Mouse (Mus musculus) T-helper 1 cell (primary cell): ENCODE measurements around the gene Dnmt1.

Experiments
- in situ Hi-C: fragments of 300-600 bp; cut with MboI, MseI; formaldehyde crosslinking; loops from one replicate; pipeline ENCODE4 v1.15.1; 2025; ENCODE audit warnings: high pct_unique_total_duplicates

Gene Dnmt1

DNA sequence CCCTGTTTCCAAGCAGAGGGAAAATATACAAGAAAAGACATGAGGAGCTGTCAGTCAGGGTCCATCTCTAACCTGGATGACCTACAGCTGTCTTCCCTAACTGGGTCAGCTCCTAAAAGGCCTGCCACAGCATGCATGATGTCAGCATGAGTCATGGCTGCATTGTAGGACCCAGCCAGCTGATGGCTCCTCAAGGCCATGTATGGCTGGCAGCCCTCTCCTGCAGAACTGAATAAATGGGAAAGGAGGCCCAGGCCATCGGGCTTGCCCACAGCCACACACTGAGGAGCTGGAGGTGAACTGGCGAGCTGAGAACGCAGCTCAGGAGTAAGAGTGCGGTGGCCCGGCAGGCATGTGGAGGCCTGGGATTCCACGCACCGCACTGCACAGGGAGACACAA, 16.3 kb downstream of the Dnmt1 start:
- in situ Hi-C loops, result no loop called here

DNA sequence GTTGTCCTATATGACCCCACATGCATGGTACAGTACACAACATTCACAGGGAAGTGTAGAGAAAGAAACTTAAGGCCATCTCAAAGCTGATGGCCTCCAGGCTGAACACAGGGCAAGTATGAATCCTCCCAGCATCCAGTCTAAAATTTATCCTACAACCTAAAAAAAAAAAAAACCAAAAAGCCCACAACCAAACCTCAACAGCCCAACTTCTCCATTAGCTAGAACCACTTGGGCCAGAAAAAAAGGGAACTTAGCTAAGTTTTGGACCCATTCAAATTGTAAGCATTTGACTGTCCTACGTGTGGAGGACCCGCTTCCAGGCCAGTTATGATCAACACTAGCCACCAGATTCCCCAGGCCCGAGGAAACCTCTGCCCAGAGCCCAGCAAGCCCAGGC, 36.4 kb downstream of the Dnmt1 start:
- in situ Hi-C loops, result loop anchor here (10.0 to 25.0 kb wide), 2 partner anchors 812 to 1414 kb away; no protein-coding TSS in a partner anchor

DNA sequence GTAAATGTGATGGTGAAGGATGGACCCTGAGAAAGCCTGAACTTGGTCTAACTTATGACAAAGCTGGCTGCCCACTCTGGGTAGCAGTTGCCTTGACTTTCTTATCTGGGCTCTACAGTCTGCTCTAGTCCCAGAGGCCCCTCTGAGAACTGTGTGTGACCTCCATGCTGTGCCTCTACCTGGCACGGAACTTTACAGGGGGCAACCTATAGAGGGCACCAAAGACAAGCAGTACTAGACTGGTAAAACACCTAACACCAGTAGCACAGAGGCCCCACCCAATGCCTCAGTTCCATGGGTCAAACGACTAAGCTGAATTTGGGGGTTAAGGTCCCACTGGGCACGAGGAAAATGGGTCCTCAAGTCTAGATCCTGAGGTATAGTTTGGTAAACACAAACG, 43.5 kb downstream of the Dnmt1 start:
- in situ Hi-C loops, result loop anchor here (25.0 kb wide), 1 partner anchor 1421 kb away; no protein-coding TSS in a partner anchor

DNA sequence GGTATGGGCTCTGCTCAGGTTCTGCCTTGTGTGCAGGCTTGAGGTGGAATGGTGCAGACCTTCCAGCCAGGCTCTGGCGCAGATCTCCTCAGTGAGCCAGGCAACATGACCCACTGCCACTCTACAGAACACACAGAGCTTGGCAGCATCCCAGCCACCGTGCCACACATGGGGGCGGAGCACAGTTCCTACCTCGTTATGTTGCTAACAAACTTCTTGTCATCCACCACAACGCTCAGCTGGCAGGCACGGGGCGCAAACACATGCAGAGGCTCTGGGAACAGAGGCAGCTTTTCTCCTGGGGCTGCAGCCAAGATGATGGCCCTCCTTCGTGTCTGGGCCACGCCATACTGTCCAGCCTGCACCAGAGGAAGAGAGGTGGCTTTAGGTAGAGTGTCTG, 49.7 kb downstream of the Dnmt1 start:
- in situ Hi-C loops, result loop anchor here (5.0 to 25.0 kb wide), 2 partner anchors 82 to 1427 kb away; no protein-coding TSS in a partner anchor

DNA sequence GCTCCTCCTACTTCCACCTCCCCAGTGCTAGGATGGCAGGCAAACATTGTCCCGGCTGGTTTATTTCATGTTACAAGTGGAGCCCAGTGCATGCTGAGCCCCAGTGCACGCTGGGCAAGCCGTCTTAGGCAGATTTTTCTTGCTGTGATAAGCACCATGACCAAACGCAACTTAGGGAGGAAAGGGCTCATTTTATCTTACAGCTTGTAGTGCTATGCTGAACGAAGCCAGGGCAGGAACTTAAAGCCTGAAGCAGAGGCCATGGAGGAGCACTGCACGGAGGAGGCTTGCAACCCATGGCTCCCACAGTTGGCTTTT, 57.6 kb downstream of the Dnmt1 start:
- in situ Hi-C loops, result loop anchor here (25.0 kb wide), 1 partner anchor 1435 kb away; no protein-coding TSS in a partner anchor

DNA sequence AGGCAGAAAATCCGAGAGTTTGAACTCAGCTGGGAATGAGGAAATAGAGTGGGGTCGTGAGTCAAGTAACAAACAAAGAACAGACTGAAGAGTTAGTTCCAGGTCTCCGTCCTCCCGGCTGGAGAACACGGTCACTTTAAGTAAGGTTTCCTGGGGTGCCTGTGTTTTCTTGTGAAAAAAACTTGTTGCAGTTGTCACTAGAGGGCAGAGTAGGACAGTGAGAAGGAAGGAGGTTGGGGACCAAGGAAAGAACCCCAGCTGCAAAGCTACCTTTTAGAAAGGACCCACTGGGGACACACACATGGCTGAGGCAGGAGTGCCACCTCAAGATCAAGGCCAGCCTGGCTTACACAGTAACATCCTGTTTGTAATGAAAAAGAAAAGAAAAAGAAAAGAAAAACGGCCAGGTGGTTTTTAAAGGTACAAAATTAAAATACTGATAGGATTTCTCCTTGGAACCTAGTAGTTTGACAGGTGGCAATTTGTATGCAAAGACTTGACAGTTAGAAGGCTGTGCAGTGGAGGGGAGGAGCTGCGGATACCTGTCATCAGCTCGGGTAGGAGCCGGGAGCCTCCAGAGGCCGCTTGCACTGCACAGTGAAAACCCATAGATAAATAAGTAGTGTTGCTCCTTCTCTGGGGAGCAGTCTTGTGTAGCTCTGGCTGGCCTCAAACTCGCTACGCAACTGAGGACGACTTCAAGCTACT, 58.1 kb downstream of the Dnmt1 start:
- in situ Hi-C loops, result loop anchor here (25.0 kb wide), 1 partner anchor 1436 kb away; no protein-coding TSS in a partner anchor

DNA sequence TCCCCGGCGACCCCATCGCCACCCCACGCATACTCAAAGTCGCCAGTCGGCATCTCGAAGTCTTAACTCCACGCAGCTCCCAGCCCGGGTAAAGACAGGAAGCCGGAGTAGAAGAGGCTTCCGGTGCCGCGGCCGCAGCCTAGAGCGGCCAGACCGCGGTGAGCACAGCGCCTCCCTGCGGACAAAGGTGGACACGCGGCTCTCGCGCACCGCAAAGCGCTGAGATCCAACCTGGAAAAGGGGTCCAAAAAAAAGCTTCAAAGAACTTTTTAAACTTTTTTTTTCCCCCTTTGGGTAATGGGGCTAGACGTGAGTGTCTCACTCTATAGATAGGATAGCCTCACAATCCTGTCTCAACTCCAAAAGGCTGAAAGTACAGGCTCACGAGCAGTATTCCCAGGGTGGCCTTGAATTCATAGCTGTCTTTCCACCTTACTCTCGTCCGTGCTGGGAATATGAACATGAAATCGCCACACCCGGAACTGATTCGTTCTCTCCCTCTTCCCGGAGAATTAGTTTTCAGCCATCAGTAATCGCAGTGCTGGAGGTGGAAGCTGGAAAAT, 61.1 kb downstream of the Dnmt1 start, which contains the start of gene Eif3g:
Gene Eif3g (minus strand): TSS at position 113 of the 563 bp plus-strand sequence.
- in situ Hi-C loops, result no loop called here

DNA sequence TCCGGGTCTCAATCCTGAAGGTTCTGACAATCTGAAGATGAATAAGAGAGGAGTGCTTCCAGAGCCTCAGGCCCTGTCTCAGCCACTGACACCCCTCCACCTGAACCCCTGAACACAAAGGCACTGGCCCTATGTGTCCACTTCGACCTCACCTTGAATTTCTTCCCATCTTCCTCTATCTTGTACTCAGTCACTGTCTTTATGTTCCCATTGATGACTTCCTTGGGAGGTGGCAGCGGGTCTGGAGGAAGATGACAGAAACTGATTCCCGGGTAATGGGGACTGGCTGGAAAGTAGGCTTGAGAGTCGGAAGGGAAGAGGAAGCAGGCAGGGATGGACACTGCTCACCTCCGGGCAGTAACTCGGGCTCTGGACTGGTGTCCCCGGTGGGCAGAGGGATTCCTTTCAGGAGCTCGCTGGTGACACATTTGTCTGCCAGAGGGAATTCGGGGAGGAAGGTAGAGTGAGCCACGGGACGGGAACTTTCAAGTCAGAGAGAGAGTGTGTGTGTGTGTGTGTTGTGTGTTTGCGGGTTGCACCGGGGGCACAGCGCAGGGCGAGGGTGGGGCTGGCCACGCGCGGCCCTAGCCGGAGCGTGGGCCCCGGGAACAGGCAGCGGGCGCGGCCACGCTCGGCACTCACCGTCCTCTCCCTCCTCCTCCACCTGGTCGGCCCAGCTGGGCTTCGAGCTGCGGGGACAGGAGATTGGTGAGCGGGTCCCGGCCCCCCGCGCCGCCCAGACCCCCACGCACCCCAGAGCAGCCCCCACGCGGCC, 61.8 kb downstream of the Dnmt1 start:
- in situ Hi-C loops, result no loop called here

DNA sequence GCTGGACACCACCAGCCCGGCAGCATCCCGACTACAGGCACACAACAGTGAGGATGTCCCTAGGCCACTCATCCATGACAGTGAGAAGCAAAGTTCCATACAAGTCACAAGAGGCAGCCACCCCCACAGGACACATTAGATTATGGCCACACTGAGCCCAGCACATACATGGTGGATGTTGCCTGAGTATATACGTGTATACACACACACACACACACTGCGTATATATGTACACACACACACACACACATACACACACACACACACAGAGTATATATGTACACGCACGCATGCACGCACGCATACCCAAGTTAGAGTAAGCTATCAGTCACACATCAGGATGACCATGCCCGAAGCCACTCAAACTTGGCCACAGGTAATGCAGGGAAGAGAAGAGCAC, 64.3 kb downstream of the Dnmt1 start:
- in situ Hi-C loops, result no loop called here

DNA sequence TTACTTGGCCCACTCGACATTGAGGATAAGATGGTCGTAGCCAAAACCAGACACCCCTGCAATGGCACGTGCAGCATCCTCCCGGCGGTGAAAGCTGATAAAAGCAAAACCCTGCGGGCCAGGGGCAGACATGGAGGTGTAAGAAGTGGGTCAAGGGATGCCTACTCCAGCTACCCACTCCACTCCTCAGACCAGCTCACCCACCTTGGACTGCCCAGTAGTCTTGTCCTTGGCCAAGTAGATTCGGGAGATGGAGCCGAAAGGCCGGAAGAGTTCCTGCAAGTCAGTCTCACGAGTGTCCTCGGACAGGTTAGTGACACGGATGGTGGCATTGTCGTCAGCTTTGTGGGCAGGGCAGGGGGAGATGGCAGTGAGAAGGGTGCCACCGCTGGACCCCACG, 65.1 kb downstream of the Dnmt1 start:
- in situ Hi-C loops, result no loop called here

DNA sequence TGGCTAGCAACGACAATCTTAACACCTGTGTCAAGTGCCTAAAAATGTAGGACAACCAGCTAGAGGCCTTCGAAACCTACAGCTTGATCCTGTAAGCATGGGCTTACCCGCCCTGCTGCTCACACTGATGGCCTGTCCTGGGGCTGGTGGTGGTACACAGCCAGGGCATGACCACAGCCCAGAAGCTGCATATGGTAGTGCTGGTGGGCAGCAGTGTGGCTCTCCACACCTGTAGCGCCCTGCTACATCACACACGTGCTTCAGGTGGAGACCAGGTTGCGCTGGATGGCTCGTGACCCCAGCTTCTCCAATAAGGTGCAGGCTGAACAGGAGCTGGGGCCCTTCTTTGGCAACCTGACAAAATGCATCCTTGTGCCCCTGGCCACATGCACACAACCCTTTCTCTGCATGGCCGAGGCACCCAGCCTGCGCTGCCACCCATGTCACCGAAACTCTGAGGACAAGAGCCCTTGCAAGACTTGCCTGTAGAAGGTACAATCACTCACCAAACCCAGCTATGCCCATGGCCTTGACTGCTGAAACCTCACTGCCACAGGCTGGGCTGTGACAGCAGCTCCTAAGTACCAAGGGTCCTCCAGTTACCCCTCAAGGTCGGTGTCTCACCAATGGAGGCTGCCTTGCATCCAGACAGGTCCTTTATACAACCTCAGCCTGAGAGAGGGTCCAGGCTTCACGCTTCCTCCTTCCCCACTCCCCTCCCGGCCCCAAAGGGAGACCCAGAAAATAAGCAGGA, 65.9 kb downstream of the Dnmt1 start:
- in situ Hi-C loops, result no loop called here

DNA sequence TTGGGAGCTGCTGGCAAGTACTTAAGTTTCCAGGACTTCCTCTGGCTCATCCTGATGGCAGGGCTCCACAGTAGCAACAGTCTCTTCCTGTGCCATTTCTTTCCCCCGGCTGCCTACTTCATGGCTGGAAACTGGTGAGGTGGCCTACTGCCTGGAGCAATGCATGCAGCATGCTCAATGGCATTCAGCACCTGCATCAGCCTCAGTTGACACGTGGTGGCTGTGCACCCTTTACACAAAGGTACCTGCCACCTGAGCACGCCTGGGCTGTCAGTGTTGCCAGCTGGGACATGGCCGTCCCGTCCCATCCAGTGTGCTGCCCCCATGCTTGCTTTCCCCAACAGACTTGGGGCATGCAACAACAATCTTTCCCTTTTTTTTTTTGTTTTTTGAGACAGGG, 66.6 kb downstream of the Dnmt1 start:
- in situ Hi-C loops, result no loop called here

DNA sequence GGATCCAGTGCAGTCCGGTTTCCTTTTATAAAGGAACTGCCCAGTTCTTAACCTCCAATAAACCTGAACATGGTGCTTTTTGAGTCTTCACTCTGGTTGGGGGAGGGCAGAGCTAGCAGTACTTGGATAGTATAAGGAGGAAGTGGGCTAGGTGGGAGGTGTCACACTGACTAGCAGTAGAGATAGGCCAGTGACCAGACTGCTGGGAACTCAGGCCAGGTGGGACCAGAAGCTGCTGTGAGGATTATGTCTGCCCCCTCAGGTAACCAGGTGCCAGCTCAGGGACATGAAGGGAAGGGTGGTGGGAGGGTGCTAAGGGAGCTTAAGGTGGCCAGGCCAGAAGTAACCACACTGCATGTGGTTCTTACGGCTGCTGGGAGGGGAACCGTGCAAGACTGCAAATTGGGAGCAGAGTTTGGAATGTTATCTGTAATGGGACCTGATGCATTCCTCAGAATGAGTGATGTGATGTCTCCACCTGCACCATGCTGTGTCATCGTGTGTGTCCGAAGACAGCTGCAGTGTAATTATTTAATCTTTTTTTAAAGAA, 67.5 kb downstream of the Dnmt1 start:
- in situ Hi-C loops, result no loop called here

DNA sequence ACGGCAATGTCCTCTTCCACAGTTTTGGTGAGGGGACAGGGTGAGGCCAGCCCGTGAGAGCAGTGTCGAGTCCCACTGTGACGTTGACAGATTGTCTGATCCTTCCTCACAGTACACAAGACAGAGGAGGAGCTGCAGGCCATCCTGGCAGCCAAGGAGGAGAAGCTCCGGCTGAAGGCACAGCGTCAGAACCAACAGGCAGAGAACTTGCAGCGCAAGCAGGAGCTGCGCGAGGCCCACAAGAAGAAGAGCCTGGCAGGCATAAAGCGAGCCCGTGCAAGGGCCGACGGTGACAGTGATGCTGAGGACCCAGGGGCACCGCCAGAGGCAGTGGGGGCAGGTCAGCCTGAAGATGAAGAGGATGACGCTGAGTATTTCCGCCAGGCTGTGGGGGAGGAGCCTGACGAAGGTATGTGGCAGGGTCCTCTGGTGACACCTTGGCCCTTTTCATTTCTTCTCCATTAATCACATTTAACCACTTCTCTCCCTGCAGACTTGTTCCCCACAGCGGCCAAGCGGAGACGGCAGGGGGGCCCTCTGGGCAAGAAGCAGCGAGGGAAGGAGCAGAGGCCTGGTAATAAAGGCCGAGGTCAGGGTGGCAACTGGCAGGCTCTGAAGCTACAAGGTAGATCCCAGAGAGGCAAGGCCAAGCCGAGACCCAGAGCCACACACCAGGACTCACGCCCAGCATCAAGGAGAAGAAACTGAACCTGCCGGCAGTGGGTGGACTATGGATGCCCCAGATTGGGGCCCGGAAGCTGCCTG, 68.2 kb downstream of the Dnmt1 start:
- in situ Hi-C loops, result no loop called here

DNA sequence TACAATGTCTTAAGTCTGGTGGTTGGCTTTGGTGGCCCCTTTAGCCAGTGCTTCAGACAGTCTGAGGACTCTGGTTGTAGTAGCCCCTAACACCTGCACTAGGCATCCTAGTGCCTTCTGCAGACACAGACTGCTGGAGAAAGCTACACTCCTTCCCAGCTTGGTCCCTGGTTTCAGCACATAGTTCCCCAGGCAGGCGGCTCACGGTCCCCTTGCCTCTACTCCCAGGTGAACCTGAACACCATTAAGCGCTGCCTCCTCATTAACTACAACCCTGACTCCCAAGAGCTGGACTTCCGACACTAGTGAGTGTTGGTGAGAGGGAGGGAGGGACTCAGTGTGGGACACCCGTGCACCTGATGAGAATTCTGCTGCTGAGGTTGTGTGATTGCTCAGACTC, 69.3 kb downstream of the Dnmt1 start:
- in situ Hi-C loops, result no loop called here

DNA sequence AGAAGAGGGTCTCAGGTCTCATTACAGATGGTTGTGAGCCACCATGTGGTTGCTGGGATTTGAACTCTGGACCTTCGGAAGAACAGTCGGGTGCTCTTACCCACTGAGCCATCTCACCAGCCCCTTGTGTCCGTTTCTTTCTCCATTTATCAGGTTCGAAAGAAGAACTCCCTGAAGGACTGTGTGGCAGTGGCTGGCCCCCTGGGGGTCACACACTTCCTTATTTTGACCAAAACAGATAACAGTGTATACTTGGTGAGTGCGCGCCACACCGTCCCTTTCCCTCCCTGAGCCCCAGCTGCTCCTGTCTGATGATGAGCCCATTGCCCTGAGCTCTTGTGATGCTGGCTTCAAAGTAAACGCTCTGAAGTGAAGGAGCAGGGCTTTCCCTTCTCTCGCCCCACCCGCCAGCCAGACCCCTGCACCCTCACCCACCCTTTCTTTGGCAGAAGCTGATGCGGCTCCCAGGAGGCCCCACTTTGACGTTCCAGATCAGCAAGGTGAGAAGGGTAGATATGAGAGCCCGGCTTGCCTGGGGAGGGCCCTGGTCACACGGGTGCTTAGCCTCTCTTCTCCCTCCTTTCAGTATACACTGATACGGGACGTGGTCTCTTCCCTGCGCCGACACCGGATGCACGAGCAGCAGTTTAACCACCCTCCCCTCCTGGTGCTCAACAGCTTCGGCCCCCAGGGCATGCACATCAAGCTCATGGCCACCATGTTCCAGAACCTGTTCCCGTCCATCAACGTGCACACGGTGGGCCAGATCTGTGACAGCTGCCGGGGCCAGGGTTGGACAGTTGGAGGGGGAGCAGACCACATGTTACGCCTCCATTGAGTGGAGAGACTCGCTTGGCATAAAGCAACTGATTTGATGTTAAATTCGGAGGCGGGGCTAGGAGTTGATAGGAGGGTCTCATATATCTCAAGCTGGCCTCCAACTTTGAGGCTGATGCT, 70.2 kb downstream of the Dnmt1 start:
- in situ Hi-C loops, result no loop called here

DNA sequence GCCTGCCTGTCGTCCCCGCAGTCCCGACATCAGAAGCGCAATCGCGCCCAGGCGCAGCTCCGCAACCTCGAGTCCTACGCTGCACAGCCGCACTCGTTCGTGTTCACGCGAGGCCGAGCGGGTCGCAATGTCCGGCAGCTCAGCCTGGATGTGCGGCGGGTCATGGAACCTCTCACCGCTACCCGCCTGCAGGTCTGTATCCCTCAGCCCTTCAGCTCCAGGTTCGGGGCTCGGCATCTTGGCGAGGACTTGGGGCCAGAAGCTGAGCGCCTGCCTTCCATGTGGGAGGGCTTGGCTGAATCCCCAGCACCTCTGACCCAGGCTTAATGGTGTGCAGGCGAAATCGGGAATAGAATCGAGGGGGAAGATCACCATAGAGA, 71.3 kb downstream of the Dnmt1 start:
- in situ Hi-C loops, result no loop called here

DNA sequence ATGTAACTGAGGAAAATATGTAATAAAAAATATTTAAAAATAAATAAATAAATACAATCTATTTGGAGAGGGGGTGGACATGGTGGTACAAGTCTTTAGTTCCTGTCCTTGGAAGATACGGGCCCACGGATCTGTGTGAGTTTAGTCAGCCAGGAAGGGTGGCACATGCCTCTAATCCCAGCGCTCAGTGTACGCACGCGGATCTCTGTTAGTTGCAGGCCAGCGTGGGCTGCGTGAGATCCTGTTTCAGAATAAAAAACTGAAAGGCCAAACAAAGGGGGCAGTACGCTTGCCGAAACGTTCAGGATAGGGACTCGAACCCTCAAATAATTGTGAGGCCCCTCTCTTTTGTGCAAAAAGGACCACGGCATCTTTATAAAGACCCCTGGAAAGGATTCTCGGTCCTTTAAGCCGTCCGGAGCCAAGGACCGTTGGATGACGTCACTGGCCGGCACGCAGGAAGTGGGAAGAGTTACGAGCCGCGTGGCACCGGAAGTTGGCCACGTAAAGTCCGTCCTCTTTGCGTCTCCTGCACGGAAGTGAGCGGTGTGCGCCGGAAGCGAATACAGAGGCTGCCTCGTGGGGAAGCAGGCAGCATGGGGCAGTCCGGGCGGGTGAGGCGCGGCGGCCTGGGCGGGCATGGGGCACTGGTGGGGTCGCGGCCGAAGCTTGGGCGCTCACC, 71.8 kb downstream of the Dnmt1 start, which contains the start of gene Ppan:
Gene Ppan (plus strand): TSS at position 472 of the 682 bp plus-strand sequence.
- in situ Hi-C loops, result no loop called here

DNA sequence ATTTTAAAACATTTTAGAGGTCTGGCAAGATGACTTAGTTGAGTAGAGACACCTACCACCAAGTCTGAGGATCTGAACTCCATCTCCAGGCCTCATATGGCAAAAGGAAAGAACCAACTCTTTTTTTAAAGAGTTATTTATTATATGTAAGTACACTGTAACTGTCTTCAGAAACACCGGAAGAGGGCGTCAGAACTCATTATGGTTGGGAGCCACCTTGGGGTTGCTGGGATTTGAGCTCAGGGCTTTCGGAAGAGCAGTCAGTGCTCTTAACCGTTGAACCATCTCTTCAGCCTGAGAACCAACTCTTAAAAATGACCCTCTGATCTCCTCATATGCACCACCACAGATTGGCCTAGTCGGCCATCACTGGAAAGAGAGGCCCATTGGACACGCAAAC, 72.5 kb downstream of the Dnmt1 start:
- in situ Hi-C loops, result no loop called here
